Mouse (Mus musculus) G1E-ER4 (cell line): ENCODE measurements around the gene Tmem258. TPM values are rescaled to one million over a fixed set of nuclear protein-coding genes. Genes with fewer than 3 reads are reported as not detected.

Source experiments
- GATA1 ChIP-seq: IDR thresholded peaks from one replicate; pipeline ENCODE4 v1.8.0; 2012; ENCODE audit warnings: low read length, inconsistent platforms
- polyA plus RNA-seq: library from polyadenylated mRNA; stranded (reverse); fragments of >175 nt; gene quantifications from 2 replicates; pipeline ENCODE4 v1.2.3, GENCODE M21; 2012

The Tmem258 gene
- polyA plus RNA-seq, 1 experiment: 21.0 TPM

DNA sequence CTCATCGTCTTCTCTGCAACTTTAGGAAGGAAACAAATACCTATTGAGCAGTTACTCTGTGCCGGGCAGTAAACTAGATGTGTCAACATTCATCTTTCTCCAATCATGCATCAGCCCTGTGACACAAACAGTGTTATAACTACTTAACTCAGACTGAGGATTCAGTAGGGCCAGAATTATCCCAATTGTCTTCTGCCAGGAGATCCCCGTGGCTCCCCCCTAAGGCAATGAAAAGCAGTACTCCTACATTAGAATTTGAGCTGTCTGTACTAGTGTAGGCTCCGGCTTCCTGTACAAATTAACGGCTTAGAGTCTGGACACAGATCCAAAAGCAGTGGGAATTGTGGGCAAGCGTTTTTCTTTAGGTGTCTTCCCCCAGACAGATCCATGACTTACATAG is 1.2 kb downstream of the Tmem258 start:
- TF ChIP-seq GATA1: no peak

DNA sequence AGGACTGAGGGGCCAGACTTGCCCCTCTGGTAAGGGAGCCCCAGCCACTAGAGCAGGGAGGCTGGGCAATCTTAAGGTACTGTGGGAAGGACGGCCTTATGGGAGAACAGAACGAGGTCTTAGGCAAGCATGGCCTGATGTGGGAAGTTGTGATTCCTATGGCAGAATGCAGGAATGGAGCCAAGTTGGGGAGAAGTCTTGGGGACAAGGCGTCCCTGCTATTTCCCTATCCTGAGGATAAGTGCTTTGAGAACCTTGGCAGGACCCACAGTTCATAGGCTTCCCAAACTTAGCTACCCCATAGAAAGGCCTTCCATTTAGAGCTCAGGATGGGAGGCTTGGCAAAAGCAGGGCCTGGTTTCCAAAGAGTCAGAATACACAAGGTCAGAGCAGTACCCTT is 5.0 kb downstream of the Tmem258 start:
- TF ChIP-seq GATA1: no peak

DNA sequence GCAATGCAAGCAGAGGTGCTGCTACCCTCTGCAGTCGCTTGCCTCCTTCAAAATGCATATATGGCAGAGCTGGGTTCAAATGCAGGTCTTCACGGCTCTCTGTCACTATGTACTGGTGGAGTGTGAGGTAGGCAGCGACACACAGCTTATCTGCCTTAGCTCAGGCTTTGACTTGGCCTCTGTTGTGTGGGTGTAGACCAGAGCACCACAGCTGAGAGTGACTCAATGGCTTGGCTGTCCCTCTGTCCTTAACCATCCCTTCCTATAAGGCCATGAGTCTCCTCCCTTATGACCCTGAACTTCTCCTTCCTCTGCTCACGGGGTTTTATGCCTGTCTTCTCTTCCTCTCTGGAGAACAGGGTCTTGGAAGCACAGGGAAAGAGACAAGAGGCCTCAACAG is 7.1 kb downstream of the Tmem258 start:
- TF ChIP-seq GATA1: no peak

DNA sequence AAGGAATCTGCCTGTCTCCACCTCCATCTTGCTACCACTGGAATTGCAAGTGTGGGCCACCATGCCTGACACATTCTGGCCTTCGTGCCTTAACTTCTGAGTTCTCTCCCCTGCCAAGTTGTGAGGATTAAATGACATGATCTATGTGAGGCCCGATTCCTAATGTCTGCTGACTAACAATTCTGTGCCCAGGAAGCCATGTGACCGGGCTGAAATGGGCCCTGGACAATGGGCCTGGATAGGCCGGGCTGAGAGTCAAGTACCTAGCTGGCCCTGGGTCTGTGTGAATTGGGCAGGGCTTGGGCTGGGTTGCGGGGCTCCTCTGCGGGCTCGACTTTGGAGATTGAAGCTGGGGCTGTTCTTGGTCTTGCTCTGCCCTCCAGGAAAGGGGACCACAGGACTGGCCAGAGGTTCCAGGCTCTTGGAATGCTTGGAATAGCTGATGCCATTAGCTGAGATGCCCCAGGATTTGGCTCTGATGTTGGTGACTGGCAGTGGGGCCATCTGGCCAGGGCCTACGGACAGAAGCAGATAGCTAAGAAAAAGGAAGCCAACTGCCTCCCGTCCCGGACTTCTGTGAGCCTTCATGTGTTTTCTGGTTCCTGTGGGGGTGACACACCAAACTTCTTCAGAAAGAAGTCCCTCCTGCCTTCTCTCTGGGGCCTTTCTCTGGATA is 10.1 kb downstream of the Tmem258 start:
- no peak for TF ChIP-seq GATA1

DNA sequence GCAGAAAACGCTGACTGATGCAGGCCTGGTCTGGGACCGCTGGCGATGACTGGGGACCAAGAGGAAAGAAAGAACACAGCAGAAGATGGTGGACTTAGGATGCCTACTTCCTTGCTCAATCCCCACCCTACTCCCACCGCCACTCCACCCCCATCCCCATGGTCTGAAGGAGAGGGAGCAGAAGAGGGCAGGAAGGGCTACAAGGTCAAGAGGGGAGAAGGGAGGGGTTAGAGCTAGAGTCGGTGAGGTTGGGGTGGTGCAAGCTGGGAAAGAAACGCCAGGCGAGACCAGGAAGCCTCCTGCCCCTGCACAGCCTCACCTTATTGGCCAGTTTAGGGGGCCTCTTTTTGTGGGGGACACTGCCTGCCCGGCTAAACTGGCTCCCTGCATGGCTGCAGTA is 12.3 kb downstream of the Tmem258 start:
- TF ChIP-seq GATA1: no peak

DNA sequence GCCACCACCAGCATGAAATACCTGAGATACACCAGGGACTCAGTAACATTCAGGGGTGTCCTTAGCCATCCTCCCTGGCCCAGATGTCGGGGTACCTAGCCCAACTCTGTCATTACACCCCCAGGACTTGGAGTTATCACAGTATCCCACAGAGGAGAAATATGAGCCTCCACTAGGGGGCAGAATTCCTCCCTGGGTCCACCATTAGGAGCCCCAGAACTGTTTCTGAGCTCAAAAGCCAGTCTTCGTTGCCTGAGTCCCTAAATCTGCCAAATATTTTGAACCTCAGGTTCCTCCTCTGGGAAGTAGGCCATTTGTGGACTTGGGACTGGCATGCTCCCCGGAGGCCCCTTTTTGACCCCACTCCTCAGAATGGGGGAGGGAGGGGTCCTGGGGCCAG is 15.3 kb downstream of the Tmem258 start:
- TF ChIP-seq GATA1: no peak

DNA sequence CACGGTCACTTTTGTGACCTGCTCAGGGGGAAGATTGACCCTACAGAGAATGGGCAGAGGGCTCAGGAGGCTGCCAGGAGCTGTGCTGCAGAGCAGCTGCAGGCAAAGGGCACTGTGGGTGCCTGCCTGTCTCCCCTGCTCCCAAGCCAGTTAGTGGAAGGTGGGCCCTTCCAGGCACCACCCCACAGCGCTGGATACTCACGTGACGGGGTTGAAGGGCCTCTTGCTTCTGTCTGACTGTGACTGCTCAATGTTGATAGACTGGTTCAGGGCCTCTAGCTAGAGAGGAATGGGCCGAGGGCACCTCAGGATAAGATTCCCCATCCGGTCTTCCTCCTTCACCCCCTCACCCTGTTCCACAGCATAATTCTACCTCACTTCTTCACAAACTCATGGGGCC is 15.8 kb downstream of the Tmem258 start:
- TF ChIP-seq GATA1: no peak

DNA sequence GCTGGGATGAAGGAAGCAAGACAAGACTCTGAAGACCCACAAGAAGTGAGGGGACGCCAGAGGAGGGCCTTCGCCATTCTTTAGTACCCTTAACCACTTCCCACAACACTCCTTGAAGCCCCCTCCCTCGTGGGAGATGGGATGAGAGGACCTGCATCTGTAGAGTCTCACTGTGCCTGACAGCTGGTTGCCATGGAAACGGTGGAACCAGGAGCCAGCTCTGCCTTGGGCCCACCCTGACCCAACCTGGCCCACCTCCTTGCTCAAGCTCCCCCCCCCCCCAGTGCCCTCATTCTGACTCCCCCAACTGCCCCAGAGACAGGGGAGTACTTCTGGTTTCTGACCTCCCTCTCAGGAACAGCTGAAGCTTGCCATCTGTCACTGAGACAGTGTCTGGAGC is 17.8 kb downstream of the Tmem258 start:
- no peak for TF ChIP-seq GATA1

DNA sequence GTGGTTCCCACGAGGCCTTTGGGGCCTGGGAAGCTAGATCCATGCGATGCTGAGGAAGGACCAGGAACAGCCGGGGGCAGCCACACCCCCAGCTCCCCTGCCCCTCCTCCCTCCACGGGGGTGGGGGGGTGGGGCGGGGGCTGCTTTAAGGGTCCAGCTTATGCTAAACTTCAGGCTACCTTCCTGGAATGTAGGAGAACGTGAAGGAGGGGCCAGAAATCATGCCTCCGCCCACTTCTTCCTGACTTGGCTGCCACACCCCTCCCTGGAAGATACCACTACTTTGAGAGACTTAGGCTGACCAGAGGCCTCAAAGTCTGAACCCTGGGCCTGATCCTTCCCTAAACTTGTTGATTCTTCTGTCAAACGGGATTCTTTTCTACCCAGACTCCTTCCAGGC is 18.8 kb downstream of the Tmem258 start:
- TF ChIP-seq GATA1: no peak

DNA sequence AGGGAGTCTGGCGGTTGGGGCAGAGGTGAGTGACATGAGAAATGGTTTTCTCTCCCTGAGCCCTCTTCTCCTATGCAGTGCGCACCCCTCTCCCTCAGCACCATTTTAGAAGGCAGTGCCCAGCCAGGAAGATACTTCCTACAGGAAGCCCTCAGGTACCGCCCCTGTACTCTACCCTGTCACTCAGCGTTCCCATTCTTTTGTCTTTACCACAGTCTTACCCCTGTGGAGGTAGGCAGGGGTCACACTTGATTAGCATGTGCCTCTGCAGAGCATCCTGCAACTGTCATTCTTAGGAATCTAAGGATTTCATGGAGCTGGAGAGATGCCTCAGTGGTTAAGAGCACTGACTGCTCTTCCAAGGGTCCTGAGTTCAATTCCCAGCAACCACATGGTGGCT is 19.7 kb downstream of the Tmem258 start:
- TF ChIP-seq GATA1: no peak

DNA sequence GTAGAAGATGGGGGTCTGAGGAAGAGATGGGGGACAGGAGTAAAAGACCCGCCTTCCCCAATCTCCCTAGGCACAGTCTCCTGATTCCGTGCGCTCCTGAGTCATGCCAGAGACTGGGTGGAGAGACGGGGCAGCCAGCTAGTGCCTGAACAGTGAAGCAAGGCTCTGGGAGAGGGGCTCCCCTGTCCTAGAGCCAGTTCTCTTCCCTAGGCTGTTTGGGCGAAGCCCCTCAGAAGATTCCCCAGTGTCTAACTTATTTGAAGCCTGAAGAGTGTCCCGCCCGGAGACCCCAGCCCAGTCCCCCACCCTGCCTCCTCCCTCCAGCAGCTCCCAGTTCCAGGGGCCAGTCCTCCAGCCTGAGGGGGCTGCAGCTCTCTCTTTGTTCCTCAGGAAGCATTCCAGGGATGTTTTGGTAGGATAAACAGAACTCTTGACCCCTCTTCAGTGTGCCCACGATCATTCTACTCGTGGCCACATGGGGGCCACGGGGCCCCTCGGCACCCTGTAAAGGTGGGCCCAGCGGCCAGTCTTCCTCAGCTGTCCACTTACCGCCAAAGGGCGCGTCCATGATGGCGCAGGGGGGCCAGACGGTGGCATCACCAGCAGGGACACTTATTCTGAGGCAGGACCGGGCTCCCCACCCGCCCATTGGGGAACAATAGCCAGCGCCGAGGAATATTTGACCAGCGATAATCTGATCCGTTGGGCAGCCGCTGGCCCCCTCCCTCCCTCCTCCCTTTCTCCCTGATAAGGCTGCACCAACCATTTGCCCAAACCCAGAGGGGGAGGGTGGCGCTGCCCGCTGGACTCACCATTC is 21.0 kb downstream of the Tmem258 start:
- no peak for TF ChIP-seq GATA1

DNA sequence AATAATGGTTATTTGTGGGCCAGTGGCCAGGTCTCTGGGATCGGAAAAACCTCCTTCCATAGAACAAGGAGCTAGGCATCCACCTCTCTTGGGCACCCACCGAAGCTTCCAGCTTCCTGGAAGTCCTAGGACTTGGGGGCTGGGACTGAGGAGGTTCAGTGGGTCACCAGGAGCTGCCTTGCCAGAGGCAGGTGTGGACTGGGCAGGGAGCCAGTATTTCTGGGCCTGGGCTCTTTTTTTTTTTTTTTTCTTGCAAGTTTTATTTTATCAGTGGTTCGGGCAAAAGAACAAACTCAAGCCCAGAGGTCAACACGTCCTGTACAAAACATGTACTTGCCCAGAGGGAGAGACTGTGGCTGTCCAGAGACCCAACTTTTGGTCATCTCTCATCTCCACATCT is 22.0 kb downstream of the Tmem258 start:
- TF ChIP-seq GATA1: no peak

DNA sequence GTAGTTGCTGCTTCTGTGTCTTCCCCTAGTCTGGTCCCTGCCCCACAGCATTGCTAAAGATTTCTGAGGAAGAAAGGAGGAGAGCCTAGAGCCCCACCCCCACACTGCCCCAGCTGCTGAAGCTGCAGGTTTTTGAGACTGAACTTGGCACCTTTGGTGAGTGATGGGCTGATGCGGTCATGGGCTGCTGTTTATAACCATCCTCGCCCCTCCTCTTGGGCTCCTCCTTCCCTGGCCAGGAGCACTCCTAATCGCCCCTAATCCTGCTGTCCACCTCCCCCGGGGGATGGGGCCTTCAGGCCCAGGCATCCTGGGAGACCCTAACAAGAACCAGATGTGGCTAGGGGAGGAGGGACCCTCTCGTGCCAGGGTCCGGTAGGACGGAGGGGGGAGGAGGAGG is 27.2 kb downstream of the Tmem258 start:
- no peak for TF ChIP-seq GATA1

DNA sequence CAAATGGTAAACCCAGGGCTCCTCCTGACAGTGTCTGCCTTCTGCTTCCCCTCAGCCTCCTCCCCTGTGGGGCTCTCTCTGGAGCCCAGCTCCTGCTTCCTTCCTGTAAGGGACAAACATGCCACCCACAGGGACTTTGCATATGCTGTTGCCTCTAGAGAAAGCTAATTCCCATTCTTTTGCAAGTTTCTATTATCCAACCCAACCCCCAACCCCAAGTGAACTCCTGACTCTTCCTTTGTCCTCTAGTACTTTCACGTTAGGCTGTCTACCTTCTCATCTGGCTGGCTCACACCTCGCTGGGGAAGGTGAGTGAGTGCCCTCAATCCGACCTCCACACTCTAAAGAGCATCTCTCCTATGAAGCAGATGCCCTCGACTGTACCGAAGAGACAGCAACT is 28.1 kb downstream of the Tmem258 start:
- no peak for TF ChIP-seq GATA1

DNA sequence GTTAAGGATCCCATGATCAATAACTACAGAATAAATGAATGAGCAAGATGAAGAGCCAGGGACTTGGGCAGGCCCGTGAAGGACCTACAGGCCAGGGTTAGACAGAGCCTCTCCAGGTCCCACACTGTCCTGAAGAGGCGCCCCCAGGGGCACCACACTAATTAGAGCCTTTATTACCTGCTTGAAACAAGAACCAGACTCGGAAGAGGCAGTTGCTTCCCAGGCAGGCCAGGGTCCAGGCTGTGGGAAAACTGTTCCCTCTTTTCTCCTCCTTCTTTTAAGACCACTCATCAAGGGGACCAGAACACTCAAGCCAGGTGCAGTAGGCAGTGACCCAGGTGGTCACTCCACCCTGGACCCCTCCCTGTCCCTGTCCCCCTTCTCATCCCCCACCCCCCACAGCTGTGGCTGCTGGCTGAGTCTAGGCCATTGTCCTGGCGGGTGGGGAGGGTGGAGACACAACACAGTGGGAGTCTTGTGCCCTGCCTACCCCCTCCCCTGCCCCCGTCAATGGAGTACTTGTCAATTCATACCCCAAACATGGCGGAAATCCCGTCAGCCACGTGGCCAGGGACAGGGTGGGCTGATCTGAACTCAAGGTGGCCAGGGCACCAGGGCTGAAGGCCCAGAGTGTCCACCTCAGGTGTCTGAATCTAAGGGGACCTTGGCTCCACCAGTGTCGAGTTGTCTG is 28.7 kb downstream of the Tmem258 start:
- no peak for TF ChIP-seq GATA1

DNA sequence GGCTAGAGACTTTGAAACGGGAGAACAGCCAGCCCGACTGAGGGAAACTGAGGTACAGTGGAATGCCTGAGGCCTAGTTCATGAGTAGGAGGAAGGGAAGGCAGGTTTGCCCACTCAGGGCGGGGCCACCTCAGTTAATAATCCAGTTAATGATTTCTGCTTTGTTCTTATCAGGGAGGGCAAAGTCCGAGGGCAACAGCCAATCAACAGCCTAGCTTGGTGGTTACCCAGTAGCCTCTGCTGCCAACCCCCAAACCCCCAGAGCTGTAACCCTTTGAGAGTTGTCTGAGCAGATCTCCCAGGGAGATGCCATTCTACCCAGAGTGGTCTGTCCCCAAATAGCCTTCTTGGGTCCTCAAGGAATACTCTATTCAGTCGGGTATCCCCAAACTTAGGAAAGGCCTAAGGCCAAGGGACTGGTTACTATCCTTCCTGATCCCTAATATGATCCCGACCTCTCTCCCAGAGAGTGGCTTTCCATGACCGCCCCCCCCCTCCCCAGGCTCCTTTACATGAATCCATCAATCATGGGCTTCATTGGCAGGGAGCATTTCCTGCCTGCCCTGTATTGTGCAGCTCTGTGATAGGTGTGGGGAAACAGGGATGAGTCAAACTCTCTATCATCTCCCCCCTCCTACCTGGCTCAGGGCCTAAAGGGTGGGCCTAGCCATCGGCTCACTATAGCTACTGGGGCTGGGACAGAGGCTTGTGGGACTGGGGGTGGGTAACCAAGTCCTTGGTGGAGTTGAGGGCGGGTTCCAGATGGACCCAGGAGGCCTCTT is 32.2 kb downstream of the Tmem258 start:
- no peak for TF ChIP-seq GATA1
